Mouse (Mus musculus): Measurements from ENCODE around the gene Snapc1.

- TF ChIP-seq EP300 (IDR thresholded peaks at IDR 0.05; ENCODE audit: insufficient read depth, low read depth, low read length) (0 out of 2 replicates have a peak, but pooled peaks have one; percentile 18), CTCF (IDR thresholded peaks at IDR 0.05) (no peak), POLR2A (IDR thresholded peaks at IDR 0.05; ENCODE audit: insufficient read depth, low read depth, low read length) (no peak)
Observed at GRCm38 (mm10) chr12:73939542-73939941, 24.7 kb upstream of the Snapc1 start.

All from heart, adult 2 months (tissue).